Mouse (Mus musculus): Measurements from ENCODE around the gene Pprc1. TPM values are rescaled to one million over a fixed set of nuclear protein-coding genes. Genes with fewer than 3 reads are reported as not detected.

Gene Pprc1
- polyA plus RNA-seq, 1 experiment from 2014 or later = 36.5 TPM

DNA sequence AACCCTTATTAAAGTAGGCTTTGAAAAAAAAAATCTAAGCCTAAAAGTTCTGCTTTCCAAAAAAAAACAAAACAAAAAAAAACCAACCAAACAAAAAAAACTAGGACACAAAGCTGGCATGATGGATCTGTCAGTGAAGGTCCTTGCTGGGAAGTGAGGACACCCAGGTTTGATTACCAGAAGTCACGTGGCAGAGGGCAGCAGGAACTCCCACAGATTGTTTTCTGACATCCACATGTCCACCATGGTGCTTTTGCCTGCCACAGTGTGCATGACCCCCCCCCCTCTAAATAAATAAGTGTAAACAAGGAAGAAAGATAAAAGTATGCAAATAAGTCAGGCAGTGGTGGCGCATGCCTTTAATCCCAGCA is 59.5 kb downstream of the Pprc1 start:
- H3K4me1 ChIP-seq (replicated peaks) = no peaks in the 10 kb centered on the region
- no peak overlapping the region for H3K4me2 ChIP-seq (replicated peaks)
- H3K27ac ChIP-seq = no peak overlapping the region
- no peak overlapping the region for H3K9ac ChIP-seq
- WGBS = 70% methylated on average over 2 of the region's 2 CpGs
- H3K4me3 ChIP-seq (replicated peaks) = no peak overlapping the region
- no peaks in the 10 kb centered on the region for H3K36me3 ChIP-seq
- ATAC-seq = no peak
- H3K9me3 ChIP-seq = no peaks in the 10 kb centered on the region
- no peaks in the 10 kb centered on the region for H3K27me3 ChIP-seq (replicated peaks)

DNA sequence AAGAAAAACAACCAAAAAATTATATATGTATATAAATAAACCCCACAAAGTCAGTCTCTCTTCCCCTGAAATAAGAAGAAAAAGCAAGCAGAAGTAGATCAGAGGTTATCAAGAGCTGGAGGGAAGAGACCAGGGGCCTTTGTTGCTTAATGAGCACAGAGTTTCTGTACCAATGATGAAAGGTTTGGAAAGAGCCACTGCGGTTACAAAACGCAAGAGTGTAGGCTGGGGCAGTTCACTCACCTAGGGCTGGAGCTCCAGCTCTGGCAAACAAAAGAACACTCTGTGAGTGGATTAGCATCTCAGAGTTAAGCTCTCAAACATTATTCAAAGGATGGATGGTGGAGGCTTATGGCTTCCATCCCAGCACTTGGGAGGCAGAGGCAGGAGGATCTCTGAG is 65.5 kb downstream of the Pprc1 start:
- H3K4me1 ChIP-seq (replicated peaks) = no peaks in the 10 kb centered on the region

GRCm38 (mm10) chr19:46110781-46111180 is 66.1 kb downstream of the Pprc1 start:
- no peak overlapping the region for H3K27ac ChIP-seq
- no peak for ATAC-seq
- no peaks in the 10 kb centered on the region for H3K4me1 ChIP-seq (replicated peaks)
- no peak overlapping the region for H3K9ac ChIP-seq
- no peak overlapping the region for H3K4me2 ChIP-seq (replicated peaks)
- 82% methylated on average over 5 of the region's 5 CpGs for WGBS
- H3K36me3 ChIP-seq = no peaks in the 10 kb centered on the region
- H3K27me3 ChIP-seq (replicated peaks) = no peaks in the 10 kb centered on the region
- H3K4me3 ChIP-seq (replicated peaks) = no peak overlapping the region
- no peaks in the 10 kb centered on the region for H3K9me3 ChIP-seq

More for the DNA sequence above, 65.5 kb downstream of the Pprc1 start:
- Histone ChIP-seq H3K27me3 (replicated peaks) (no peaks in the 10 kb centered on the region), H3K4me2 (replicated peaks) (no peak overlapping the region), H3K27ac (no peak overlapping the region), H3K4me3 (replicated peaks) (no peak overlapping the region), H3K9ac (no peak overlapping the region), H3K9me3 (no peaks in the 10 kb centered on the region), H3K36me3 (no peaks in the 10 kb centered on the region)
- 83% methylated on average over 2 of the region's 2 CpGs for WGBS
- no peak for ATAC-seq

- no peaks in the 10 kb centered on the region for H3K4me1 ChIP-seq (replicated peaks)
- no peaks in the 10 kb centered on the region for H3K9me3 ChIP-seq
- no peak overlapping the region for H3K4me3 ChIP-seq (replicated peaks)
- no peaks in the 10 kb centered on the region for H3K27me3 ChIP-seq (replicated peaks)
- WGBS = 55% methylated on average over 4 of the region's 4 CpGs
- no peak overlapping the region for H3K9ac ChIP-seq
- no peaks in the 10 kb centered on the region for H3K36me3 ChIP-seq
- no peak overlapping the region for H3K4me2 ChIP-seq (replicated peaks)
- no peak for ATAC-seq
- no peak overlapping the region for H3K27ac ChIP-seq
Measured at GRCm38 (mm10) chr19:46114617-46115016, 69.9 kb downstream of the Pprc1 start.

- Histone ChIP-seq H3K27ac (no peak overlapping the region), H3K4me3 (replicated peaks) (no peak overlapping the region), H3K27me3 (replicated peaks) (no peaks in the 10 kb centered on the region), H3K36me3 (no peaks in the 10 kb centered on the region), H3K4me2 (replicated peaks) (no peak overlapping the region), H3K4me1 (replicated peaks) (no peaks in the 10 kb centered on the region), H3K9ac (no peak overlapping the region), H3K9me3 (no peaks in the 10 kb centered on the region)
- WGBS = 84% methylated on average over 3 of the region's 3 CpGs
- ATAC-seq = no peak
Measured at GRCm38 (mm10) chr19:46119458-46119857, 74.8 kb downstream of the Pprc1 start.

- H3K27ac ChIP-seq = no peak overlapping the region
- H3K9me3 ChIP-seq = no peaks in the 10 kb centered on the region
- WGBS = 67% methylated on average over 6 of the region's 6 CpGs
- H3K4me1 ChIP-seq (replicated peaks) = no peaks in the 10 kb centered on the region
- no peak overlapping the region for H3K9ac ChIP-seq
- ATAC-seq = no peak
- H3K4me3 ChIP-seq (replicated peaks) = no peak overlapping the region
- no peaks in the 10 kb centered on the region for H3K36me3 ChIP-seq
- no peak overlapping the region for H3K4me2 ChIP-seq (replicated peaks)
- no peaks in the 10 kb centered on the region for H3K27me3 ChIP-seq (replicated peaks)
Measured at GRCm38 (mm10) chr19:46120872-46121271, 76.2 kb downstream of the Pprc1 start.

Other genes starting within 250 kb of the Pprc1 start
- gene Kcnip2, start 228.8 kb upstream of the Pprc1 start, polyA plus RNA-seq (2015; fragmentation: Nextera tagmentation; extraction: Ambion mirVana) = 1.6 and 1.8 TPM in 2 replicates
- gene Armh3, start 46.4 kb upstream of the Pprc1 start, polyA plus RNA-seq (2015; fragmentation: Nextera tagmentation; extraction: Ambion mirVana) = 15.5 and 16.5 TPM in 2 replicates
- gene Hps6, start 41.4 kb upstream of the Pprc1 start, polyA plus RNA-seq (2015; fragmentation: Nextera tagmentation; extraction: Ambion mirVana) = 8.8 and 9.5 TPM in 2 replicates
- gene Ldb1, start 328 bp downstream of the Pprc1 start, polyA plus RNA-seq (2015; fragmentation: Nextera tagmentation; extraction: Ambion mirVana) = 53.2 and 57.8 TPM in 2 replicates
- gene Nolc1, start 31.0 kb downstream of the Pprc1 start, polyA plus RNA-seq (2015; fragmentation: Nextera tagmentation; extraction: Ambion mirVana) = 99.0 and 107 TPM in 2 replicates
- not detected in 2 replicates for gene Elovl3, start 87.0 kb downstream of the Pprc1 start, polyA plus RNA-seq (2015; fragmentation: Nextera tagmentation; extraction: Ambion mirVana)
- gene Pitx3, start 103.4 kb downstream of the Pprc1 start, polyA plus RNA-seq (2015; fragmentation: Nextera tagmentation; extraction: Ambion mirVana) = not detected in 2 replicates
- gene Gbf1, start 107.6 kb downstream of the Pprc1 start, polyA plus RNA-seq (2015; fragmentation: Nextera tagmentation; extraction: Ambion mirVana) = 49.6 and 50.0 TPM in 2 replicates

Measured in intestine, embryonic 15.5 days (tissue).